ENCODE assay signal across 21 mouse cellular contexts in genomic region chr16:54259260-54259659, GRCm38 (mm10).
"Had no signal": no experiment of that assay in that cellular context is flagged by ENCODE, and none has a peak within 500 bp of the region (broad histone marks: within the 10 kb centered on the region; RNA-seq: fewer than 3 reads in every experiment).

No protein-coding gene starts in this region.

- H3K4me2 ChIP-seq: kidney, embryonic 15.5 days; limb, embryonic 12.5 days; limb, embryonic 15.5 days; liver, embryonic 11.5 days; lung, embryonic 14.5 days; midbrain, embryonic 13.5 days; neural tube, embryonic 13.5 days; stomach, embryonic 15.5 days had no signal

- H3K4me1 ChIP-seq: kidney, embryonic 15.5 days; limb, embryonic 12.5 days; limb, embryonic 15.5 days; midbrain, embryonic 13.5 days; neural tube, embryonic 13.5 days; stomach, embryonic 15.5 days had no signal

- H3K9ac ChIP-seq: kidney, embryonic 15.5 days; limb, embryonic 12.5 days; limb, embryonic 15.5 days; liver, embryonic 14.5 days; liver, postnatal 0 days; lung, embryonic 14.5 days; midbrain, embryonic 13.5 days; neural tube, embryonic 13.5 days; stomach, embryonic 15.5 days had no signal

- H3K4me3 ChIP-seq: kidney, embryonic 15.5 days; limb, embryonic 12.5 days; limb, embryonic 15.5 days; midbrain, embryonic 13.5 days; myocyte; neural tube, embryonic 13.5 days; stomach, embryonic 15.5 days had no signal

- H3K27ac ChIP-seq: kidney, embryonic 15.5 days; limb, embryonic 12.5 days; limb, embryonic 15.5 days; liver, embryonic 14.5 days; macrophage; midbrain, embryonic 13.5 days; neural tube, embryonic 13.5 days; stomach, embryonic 15.5 days had no signal

- DNase-seq: kidney, adult 2 months; kidney, postnatal 14 days; kidney, postnatal 4 days; left cerebral cortex, postnatal 4 days; liver, postnatal 0 days; lung, embryonic 14.5 days; retina, postnatal 1 day; right cerebral cortex, postnatal 25 days; spleen, adult 18-20 months; thymus, postnatal 25 days had no signal

- H3K36me3 ChIP-seq: kidney, embryonic 15.5 days; limb, embryonic 12.5 days; limb, embryonic 15.5 days; midbrain, embryonic 13.5 days; neural tube, embryonic 13.5 days; stomach, embryonic 15.5 days had no signal

- ATAC-seq: liver, postnatal 0 days; lung, postnatal 0 days; midbrain, embryonic 13.5 days had no signal

- H3K27me3 ChIP-seq: kidney, embryonic 15.5 days; limb, embryonic 12.5 days; limb, embryonic 15.5 days; midbrain, embryonic 13.5 days; neural tube, embryonic 13.5 days; stomach, embryonic 15.5 days had no signal

- H3K9me3 ChIP-seq: kidney, embryonic 15.5 days; limb, embryonic 12.5 days; limb, embryonic 15.5 days; midbrain, embryonic 13.5 days; neural tube, embryonic 13.5 days; stomach, embryonic 15.5 days had no signal
